Mouse (Mus musculus): ENCODE measurements at regions not wholly inside any gene's neighbourhood (a gene's known extent, or its start where the extent isn't known, plus 50 kb on each side); places are given as distances from the start of the nearest gene placed in this dataset.

DNA sequence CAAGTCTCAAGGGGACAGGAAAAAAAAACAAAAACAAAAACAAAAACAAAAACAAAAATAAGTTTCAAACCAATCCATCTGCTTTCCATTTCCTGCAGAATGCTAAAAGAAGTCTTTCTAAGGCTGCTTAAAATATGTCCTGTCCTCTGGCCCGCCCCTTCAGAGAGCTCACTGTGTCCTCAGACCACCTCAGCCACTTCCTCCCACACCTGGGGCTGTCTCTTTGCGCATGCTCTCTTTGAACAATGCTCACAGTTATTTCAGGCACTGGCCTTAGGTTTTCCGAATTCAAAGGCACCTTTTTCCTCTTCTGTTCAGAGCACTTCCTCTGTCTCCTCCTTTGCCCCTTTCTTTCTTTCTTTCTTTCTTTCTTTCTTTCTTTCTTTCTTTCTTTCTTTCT is 60.6 kb upstream of the Fut8 start:
- no peak for TF ChIP-seq CTCF (IDR thresholded peaks at IDR 0.05; ENCODE audit: low read depth, low read length)
- TF ChIP-seq POLR2A (IDR thresholded peaks at IDR 0.05; ENCODE audit: extremely low read depth, insufficient read depth, low read length): no peak
